ENCODE assay signal across 33 mouse cellular contexts in the genomic region with DNA sequence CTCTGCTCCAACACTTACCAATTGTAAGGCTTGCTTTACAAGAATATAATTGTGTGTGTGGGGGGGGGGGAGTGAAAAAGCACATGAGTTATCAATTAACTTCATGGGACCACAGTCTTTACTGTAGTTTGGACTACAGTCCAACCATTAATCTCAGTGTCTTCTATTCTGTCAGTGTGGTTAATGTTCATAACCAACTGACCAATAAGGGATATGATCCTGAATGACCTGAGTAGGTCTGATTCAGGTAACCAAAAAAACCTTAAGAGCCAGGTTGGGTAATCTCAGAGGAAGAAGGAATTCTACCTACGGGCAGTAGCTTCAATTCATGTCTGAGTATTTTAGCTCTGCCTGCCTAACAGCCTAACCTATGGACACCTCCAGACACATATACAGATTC. TPM values are rescaled to one million over a fixed set of nuclear protein-coding genes. Genes with fewer than 3 reads are reported as not detected.
"Had no signal": no experiment of that assay in that cellular context is flagged by ENCODE, and none has a peak within 500 bp of the region (broad histone marks: within the 10 kb centered on the region; RNA-seq: fewer than 3 reads in every experiment).

No protein-coding gene starts in this region.

- H3K9me3 ChIP-seq: embryonic facial prominence, embryonic 10.5 days; embryonic facial prominence, embryonic 12.5 days; embryonic facial prominence, embryonic 13.5 days; embryonic facial prominence, embryonic 15.5 days; forebrain, embryonic 10.5 days; forebrain, embryonic 12.5 days; forebrain, embryonic 13.5 days; forebrain, embryonic 15.5 days had no signal

- ATAC-seq: forebrain, embryonic 13.5 days; forebrain, embryonic 14.5 days; forebrain, embryonic 15.5 days; forebrain, embryonic 16.5 days; forebrain, postnatal 0 days had no signal

- H3K27ac ChIP-seq: embryonic facial prominence, embryonic 10.5 days; embryonic facial prominence, embryonic 12.5 days; embryonic facial prominence, embryonic 13.5 days; embryonic facial prominence, embryonic 15.5 days; forebrain, embryonic 10.5 days; forebrain, embryonic 12.5 days; forebrain, embryonic 13.5 days; forebrain, embryonic 15.5 days; gastrocnemius, adult 2 months had no signal

- H3K4me1 ChIP-seq: embryonic facial prominence, embryonic 10.5 days; embryonic facial prominence, embryonic 12.5 days; embryonic facial prominence, embryonic 15.5 days; forebrain, embryonic 10.5 days; forebrain, embryonic 12.5 days; forebrain, embryonic 13.5 days; forebrain, embryonic 15.5 days had no signal

- H3K36me3 ChIP-seq: embryonic facial prominence, embryonic 10.5 days; embryonic facial prominence, embryonic 12.5 days; embryonic facial prominence, embryonic 13.5 days; embryonic facial prominence, embryonic 15.5 days; forebrain, embryonic 10.5 days; forebrain, embryonic 12.5 days; forebrain, embryonic 15.5 days had no signal

- H3K4me3 ChIP-seq: embryonic facial prominence, embryonic 10.5 days; embryonic facial prominence, embryonic 12.5 days; embryonic facial prominence, embryonic 13.5 days; embryonic facial prominence, embryonic 15.5 days; erythroblast, embryonic 14.5 days; forebrain, embryonic 10.5 days; forebrain, embryonic 12.5 days; forebrain, embryonic 13.5 days; forebrain, embryonic 15.5 days; gastrocnemius, adult 2 months had no signal

- H3K27me3 ChIP-seq: embryonic facial prominence, embryonic 12.5 days; embryonic facial prominence, embryonic 13.5 days; embryonic facial prominence, embryonic 15.5 days; forebrain, embryonic 12.5 days; forebrain, embryonic 13.5 days; forebrain, embryonic 15.5 days had no signal

- H3K9ac ChIP-seq: embryonic facial prominence, embryonic 12.5 days; embryonic facial prominence, embryonic 13.5 days; embryonic facial prominence, embryonic 15.5 days; forebrain, embryonic 12.5 days; forebrain, embryonic 13.5 days; forebrain, embryonic 15.5 days; forebrain, postnatal 0 days had no signal

- DNase-seq: cerebellum, adult 18-20 months; cerebellum, adult 2 months; cerebellum, adult 8-10 months; cerebellum, adult 9-10 months; cerebellum, adult 9-11 months; cerebellum, postnatal 10 days; cerebellum, postnatal 14 days; cerebellum, postnatal 25 days; cerebellum, postnatal 36 days; embryo, embryonic 11 days; forebrain, postnatal 0 days; gastrocnemius, adult 2 months; gastrocnemius, postnatal 10 days; gastrocnemius, postnatal 14 days; gastrocnemius, postnatal 25 days; gastrocnemius, postnatal 36 days had no signal

- H3K4me2 ChIP-seq: embryonic facial prominence, embryonic 12.5 days; embryonic facial prominence, embryonic 13.5 days; embryonic facial prominence, embryonic 15.5 days; forebrain, embryonic 12.5 days; forebrain, embryonic 13.5 days; forebrain, embryonic 15.5 days had no signal

RNA-seq across cellular contexts. Expression of gene Gm47996, which starts 14.6 kb away (rescaled TPM):
- polyA plus RNA-seq: cerebellum, adult 2 months; cortical plate, adult 2 months; embryonic facial prominence, embryonic 10.5 days; embryonic facial prominence, embryonic 11.5 days; embryonic facial prominence, embryonic 12.5 days; embryonic facial prominence, embryonic 14.5 days; embryonic facial prominence, embryonic 15.5 days; erythroblast, embryonic 14.5 days; forebrain, embryonic 10.5 days; forebrain, embryonic 11.5 days; forebrain, embryonic 12.5 days; forebrain, embryonic 13.5 days; forebrain, embryonic 14.5 days; forebrain, embryonic 15.5 days; forebrain, embryonic 16.5 days; forebrain, postnatal 0 days; frontal cortex, adult 2 months had no signal

RNA-seq across cellular contexts. Expression of gene 3110040M04Rik, which starts 20.6 kb away (rescaled TPM):
- polyA plus RNA-seq: cerebellum, adult 2 months; cortical plate, adult 2 months; embryonic facial prominence, embryonic 10.5 days; embryonic facial prominence, embryonic 11.5 days; embryonic facial prominence, embryonic 12.5 days; embryonic facial prominence, embryonic 13.5 days; embryonic facial prominence, embryonic 14.5 days; embryonic facial prominence, embryonic 15.5 days; forebrain, embryonic 10.5 days; forebrain, embryonic 11.5 days; forebrain, embryonic 12.5 days; forebrain, embryonic 13.5 days; forebrain, embryonic 14.5 days; forebrain, embryonic 15.5 days; forebrain, embryonic 16.5 days; forebrain, postnatal 0 days; frontal cortex, adult 2 months; gonadal fat pad, adult 2 months had no signal

RNA-seq across cellular contexts. Expression of gene Gm47995, which starts 26.3 kb away (rescaled TPM):
- polyA plus RNA-seq: cerebellum, adult 2 months; cortical plate, adult 2 months; embryonic facial prominence, embryonic 10.5 days; embryonic facial prominence, embryonic 11.5 days; embryonic facial prominence, embryonic 12.5 days; embryonic facial prominence, embryonic 13.5 days; embryonic facial prominence, embryonic 15.5 days; erythroblast, embryonic 14.5 days; forebrain, embryonic 10.5 days; forebrain, embryonic 11.5 days; forebrain, embryonic 12.5 days; forebrain, embryonic 13.5 days; forebrain, embryonic 14.5 days; forebrain, embryonic 15.5 days; forebrain, embryonic 16.5 days; forebrain, postnatal 0 days; frontal cortex, adult 2 months had no signal

RNA-seq across cellular contexts. Expression of gene Gm8947, which starts 32.4 kb away (rescaled TPM):
- polyA plus RNA-seq: cerebellum, adult 2 months; cortical plate, adult 2 months; embryonic facial prominence, embryonic 10.5 days; embryonic facial prominence, embryonic 13.5 days; embryonic facial prominence, embryonic 14.5 days; erythroblast, embryonic 14.5 days; forebrain, embryonic 12.5 days; forebrain, embryonic 13.5 days; forebrain, embryonic 14.5 days; forebrain, embryonic 15.5 days; forebrain, embryonic 16.5 days; forebrain, postnatal 0 days; frontal cortex, adult 2 months had no signal

RNA-seq across cellular contexts. Expression of gene Gm47985, which starts 42.2 kb away (rescaled TPM):
- polyA plus RNA-seq: cerebellum, adult 2 months; cortical plate, adult 2 months; embryonic facial prominence, embryonic 13.5 days; embryonic facial prominence, embryonic 15.5 days; erythroblast, embryonic 14.5 days; forebrain, embryonic 14.5 days; forebrain, embryonic 15.5 days; forebrain, embryonic 16.5 days; forebrain, postnatal 0 days; frontal cortex, adult 2 months had no signal
